Mouse (Mus musculus): ENCODE measurements around the gene Fis1. TPM values are rescaled to one million over a fixed set of nuclear protein-coding genes. Genes with fewer than 3 reads are reported as not detected.

Fis1 gene
- polyA plus RNA-seq, 1 experiment from 2014 or later: 173 TPM

GRCm38 (mm10) chr5:136955622-136956021 lies 2.5 kb downstream of the Fis1 start:
- H3K36me3 ChIP-seq (replicated peaks; ENCODE audit: insufficient read depth, low read length): no peaks in the 10 kb centered on the region
- H3K4me1 ChIP-seq (ENCODE audit: insufficient read depth): peaks cover 11% of the 10 kb centered on the region
- no peaks in the 10 kb centered on the region for H3K9me3 ChIP-seq (ENCODE audit: low read length)
- H3K4me3 ChIP-seq (ENCODE audit: low read depth, low read length): no peak overlapping the region
- no peak for TF ChIP-seq CTCF (IDR thresholded peaks at IDR 0.05; ENCODE audit: low read depth)
- ATAC-seq (no peak), DNase-seq (no peak)
- no peaks in the 10 kb centered on the region for H3K27me3 ChIP-seq (ENCODE audit: insufficient read depth, low read length)
- H3K27ac ChIP-seq (ENCODE audit: low read depth): no peak overlapping the region
- H3K4me2 ChIP-seq (ENCODE audit: low read depth, low read length): no peak overlapping the region
- H3K9ac ChIP-seq (replicated peaks): no peak overlapping the region
- 69% methylated on average over 4 of the region's 4 CpGs for WGBS (ENCODE audit: insufficient replicate concordance)

GRCm38 (mm10) chr5:136957250-136957649 lies 4.2 kb downstream of the Fis1 start:
- DNase-seq: no peak
- TF ChIP-seq EP300 (IDR thresholded peaks at IDR 0.05; ENCODE audit: low read depth) (no peak), CTCF (IDR thresholded peaks at IDR 0.05; ENCODE audit: low read depth) (no peak)
- WGBS (ENCODE audit: insufficient replicate concordance): 85% methylated on average over 1 of the region's 1 CpGs
- ATAC-seq: no peak
- H3K9me3 ChIP-seq (ENCODE audit: low read length): no peaks in the 10 kb centered on the region
- H3K9ac ChIP-seq (replicated peaks): no peak overlapping the region
- no peak overlapping the region for H3K4me3 ChIP-seq (ENCODE audit: low read depth, low read length)
- peaks cover 15% of the 10 kb centered on the region for H3K4me1 ChIP-seq (ENCODE audit: insufficient read depth)
- H3K4me2 ChIP-seq (ENCODE audit: low read depth, low read length): no peak overlapping the region
- H3K27me3 ChIP-seq (ENCODE audit: insufficient read depth, low read length): no peaks in the 10 kb centered on the region
- H3K36me3 ChIP-seq (replicated peaks; ENCODE audit: insufficient read depth, low read length): no peaks in the 10 kb centered on the region
- no peak overlapping the region for H3K27ac ChIP-seq (ENCODE audit: low read depth)

DNA sequence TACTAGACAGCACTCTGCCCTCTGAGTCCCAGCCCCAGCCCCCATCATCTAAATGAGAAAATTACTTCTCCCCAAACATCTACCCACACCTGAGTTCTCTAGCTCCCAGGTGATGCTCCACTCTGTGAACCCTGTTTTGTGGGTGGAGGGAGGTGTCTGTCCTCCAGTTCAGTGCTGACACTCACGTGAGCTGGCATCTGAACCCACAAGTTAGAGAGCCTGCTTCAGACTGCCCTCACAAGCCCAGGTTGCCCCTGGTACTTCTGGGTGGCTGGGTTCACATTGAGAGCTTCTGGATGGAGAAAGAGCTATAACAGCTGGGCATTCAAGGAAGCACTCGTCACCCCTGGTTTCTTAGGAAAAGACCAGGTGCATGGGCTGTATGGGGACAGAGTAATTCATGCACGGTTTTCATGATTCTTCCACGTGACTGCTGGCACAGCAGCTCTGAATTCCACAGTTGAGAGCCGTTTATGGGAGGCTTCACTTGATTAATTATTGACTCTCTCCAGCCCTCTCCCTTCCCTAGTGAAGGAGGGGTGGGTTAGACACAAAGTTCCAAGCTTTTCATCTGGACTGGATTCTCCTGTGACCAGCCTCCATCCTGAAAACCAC lies 6.0 kb downstream of the Fis1 start:
- no peak for ATAC-seq
- Histone ChIP-seq H3K27me3 (ENCODE audit: insufficient read depth, low read length) (no peaks in the 10 kb centered on the region), H3K4me1 (ENCODE audit: insufficient read depth) (peaks cover 22% of the 10 kb centered on the region), H3K27ac (ENCODE audit: low read depth) (no peak overlapping the region), H3K9ac (replicated peaks) (no peak overlapping the region), H3K36me3 (replicated peaks; ENCODE audit: insufficient read depth, low read length) (peaks cover 11% of the 10 kb centered on the region), H3K4me3 (ENCODE audit: low read depth, low read length) (no peak overlapping the region), H3K9me3 (ENCODE audit: low read length) (no peaks in the 10 kb centered on the region), H3K4me2 (ENCODE audit: low read depth, low read length) (no peak overlapping the region)
- no peak for DNase-seq
- TF ChIP-seq EP300 (IDR thresholded peaks at IDR 0.05; ENCODE audit: low read depth) (no peak), CTCF (IDR thresholded peaks at IDR 0.05; ENCODE audit: low read depth) (no peak)
- 60% methylated on average over 5 of the region's 5 CpGs for WGBS (ENCODE audit: insufficient replicate concordance)

DNA sequence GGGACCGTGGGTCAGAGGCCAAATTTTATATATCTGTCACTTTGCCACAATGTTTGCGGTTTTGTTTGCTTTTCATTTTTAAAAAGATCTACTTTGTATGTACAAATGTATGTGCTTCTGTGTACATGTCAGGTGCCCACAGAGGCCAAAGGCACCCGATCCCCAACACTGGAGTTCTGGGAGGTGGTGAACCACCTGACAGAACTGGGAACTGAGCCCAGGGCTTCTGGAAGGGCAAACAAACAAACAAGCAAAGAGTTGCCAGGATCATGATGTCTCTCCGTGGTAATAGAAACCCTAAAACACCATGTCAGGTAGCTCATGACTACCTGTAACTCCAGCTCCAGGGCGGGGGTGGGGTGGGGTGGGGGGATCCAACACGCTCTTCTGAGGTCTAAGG lies 7.0 kb downstream of the Fis1 start:
- DNase-seq: no peak
- Histone ChIP-seq H3K9ac (replicated peaks) (no peak overlapping the region), H3K4me2 (ENCODE audit: low read depth, low read length) (no peak overlapping the region), H3K9me3 (ENCODE audit: low read length) (no peaks in the 10 kb centered on the region), H3K4me1 (ENCODE audit: insufficient read depth) (peaks cover 23% of the 10 kb centered on the region), H3K27me3 (ENCODE audit: insufficient read depth, low read length) (no peaks in the 10 kb centered on the region), H3K27ac (ENCODE audit: low read depth) (no peak overlapping the region), H3K4me3 (ENCODE audit: low read depth, low read length) (no peak overlapping the region), H3K36me3 (replicated peaks; ENCODE audit: insufficient read depth, low read length) (peaks cover 18% of the 10 kb centered on the region)
- TF ChIP-seq CTCF (IDR thresholded peaks at IDR 0.05; ENCODE audit: low read depth) (no peak), EP300 (IDR thresholded peaks at IDR 0.05; ENCODE audit: low read depth) (no peak)
- 83% methylated on average over 6 of the region's 6 CpGs for WGBS (ENCODE audit: insufficient replicate concordance)
- no peak for ATAC-seq

- ATAC-seq (no peak), DNase-seq (no peak)
- no peaks in the 10 kb centered on the region for H3K9me3 ChIP-seq (ENCODE audit: low read length)
- WGBS (ENCODE audit: insufficient replicate concordance): 31% methylated on average over 5 of the region's 5 CpGs
- peaks cover 29% of the 10 kb centered on the region for H3K36me3 ChIP-seq (replicated peaks; ENCODE audit: insufficient read depth, low read length)
- peaks cover 37% of the 10 kb centered on the region for H3K4me1 ChIP-seq (ENCODE audit: insufficient read depth)
- H3K9ac ChIP-seq (replicated peaks): peak overlapping the region; percentile 80
- no peaks in the 10 kb centered on the region for H3K27me3 ChIP-seq (ENCODE audit: insufficient read depth, low read length)
- H3K27ac ChIP-seq (ENCODE audit: low read depth): peak overlapping the region; percentile 92
- no peak for TF ChIP-seq CTCF (IDR thresholded peaks at IDR 0.05; ENCODE audit: low read depth)
- TF ChIP-seq EP300 (IDR thresholded peaks at IDR 0.05; ENCODE audit: low read depth): no peak
- H3K4me2 ChIP-seq (ENCODE audit: low read depth, low read length): peak overlapping the region; percentile 84
- H3K4me3 ChIP-seq (ENCODE audit: low read depth, low read length): peak overlapping the region; percentile 76
These were observed 8.4 kb downstream of the Fis1 start for GRCm38 (mm10) chr5:136961334-136961982.

DNA sequence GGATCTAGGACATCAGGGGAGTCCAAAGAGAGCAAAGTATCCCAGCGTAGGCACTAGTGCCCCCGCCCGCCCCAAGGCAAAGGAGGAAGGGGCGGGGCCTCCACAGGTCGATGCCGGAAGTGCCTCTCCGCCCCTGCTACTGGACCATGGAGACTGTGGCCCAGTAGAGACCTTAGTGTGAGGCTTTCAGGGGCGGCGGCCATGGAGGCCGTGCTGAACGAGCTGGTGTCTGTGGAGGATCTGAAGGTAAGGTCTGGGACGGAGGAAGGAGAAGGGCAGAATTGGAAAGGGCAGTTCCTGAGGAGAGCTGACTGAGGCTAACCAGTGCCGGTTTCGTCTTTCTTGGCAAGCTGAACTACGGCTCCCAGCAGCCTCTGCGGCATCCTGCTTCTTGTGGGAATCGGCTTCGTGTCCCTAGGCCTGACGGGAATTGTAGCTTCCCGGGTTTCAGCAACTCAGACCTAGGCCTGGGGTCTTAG lies 8.9 kb downstream of the Fis1 start:
- H3K27me3 ChIP-seq (ENCODE audit: insufficient read depth, low read length): no peaks in the 10 kb centered on the region
- WGBS (ENCODE audit: insufficient replicate concordance): under 1% methylated on average over 20 of the region's 20 CpGs
- no peaks in the 10 kb centered on the region for H3K9me3 ChIP-seq (ENCODE audit: low read length)
- H3K9ac ChIP-seq (replicated peaks): peak overlapping the region; percentile 80
- ATAC-seq (peak; percentile 91), DNase-seq (peak; percentile 92)
- H3K27ac ChIP-seq (ENCODE audit: low read depth): peak overlapping the region; percentile 92
- peaks cover 42% of the 10 kb centered on the region for H3K4me1 ChIP-seq (ENCODE audit: insufficient read depth)
- no peak for TF ChIP-seq CTCF (IDR thresholded peaks at IDR 0.05; ENCODE audit: low read depth)
- TF ChIP-seq EP300 (IDR thresholded peaks at IDR 0.05; ENCODE audit: low read depth): no peak; the same call in 1 of the 2 replicates
- peak overlapping the region; percentile 84 for H3K4me2 ChIP-seq (ENCODE audit: low read depth, low read length)
- peak overlapping the region; percentile 76 for H3K4me3 ChIP-seq (ENCODE audit: low read depth, low read length)
- H3K36me3 ChIP-seq (replicated peaks; ENCODE audit: insufficient read depth, low read length): peaks cover 29% of the 10 kb centered on the region

Measured in liver, postnatal 0 days (tissue).